Comparison of ENCODE assay signal across 21 mouse cellular contexts in genomic region chr13:39835302-39835701, GRCm38 (mm10).
A peak's percentile ranks its signal among the peaks of the same experiment; 100 is the strongest.
DNase-seq lines count a peak whose midpoint lies in the region; ATAC-seq and TF ChIP-seq lines count a peak whose summit lies in the region.
"Had no signal": no experiment of that assay in that cellular context is flagged by ENCODE, and none has a peak within 500 bp of the region (broad histone marks: within the 10 kb centered on the region; RNA-seq: fewer than 3 reads in every experiment).

No protein-coding gene starts in this region.

- peak; percentile 78 for ATAC-seq in forebrain, embryonic 13.5 days
- no peak for ATAC-seq in forebrain, embryonic 12.5 days (ENCODE audit: low FRiP score)
- no peak for ATAC-seq in midbrain, postnatal 0 days (ENCODE audit: low FRiP score)
- ATAC-seq in midbrain, embryonic 11.5 days (ENCODE audit: low FRiP score) = no peak
- ATAC-seq: activated CD4-positive, CD25-positive, alpha-beta regulatory T cell, adult 4 months; liver, embryonic 12.5 days; Patski had no signal

- peaks cover 17% of the 10 kb centered on the region for H3K4me1 ChIP-seq in forebrain, embryonic 13.5 days
- peaks cover 9% of the 10 kb centered on the region for H3K4me1 ChIP-seq in forebrain, embryonic 12.5 days
- H3K4me1 ChIP-seq in kidney, adult 2 months (ENCODE audit: control insufficient read depth, insufficient read depth, low read length) = no peaks in the 10 kb centered on the region
- H3K4me1 ChIP-seq in midbrain, postnatal 0 days (ENCODE audit: insufficient read depth, low read length) = no peaks in the 10 kb centered on the region
- no peaks in the 10 kb centered on the region for H3K4me1 ChIP-seq in midbrain, embryonic 11.5 days (ENCODE audit: control insufficient read depth, insufficient read depth, low read length)
- H3K4me1 ChIP-seq: heart, embryonic 15.5 days; liver, embryonic 12.5 days had no signal

- H3K36me3 ChIP-seq in forebrain, embryonic 13.5 days (ENCODE audit: poor library complexity, severe bottlenecking) = no peaks in the 10 kb centered on the region
- no peaks in the 10 kb centered on the region for H3K36me3 ChIP-seq in forebrain, embryonic 12.5 days (replicated peaks)
- no peaks in the 10 kb centered on the region for H3K36me3 ChIP-seq in kidney, adult 2 months (ENCODE audit: control insufficient read depth, insufficient read depth, low read length)
- no peaks in the 10 kb centered on the region for H3K36me3 ChIP-seq in midbrain, postnatal 0 days (ENCODE audit: insufficient read depth, low read length)
- H3K36me3 ChIP-seq in midbrain, embryonic 11.5 days (ENCODE audit: control insufficient read depth, insufficient read depth, low read length) = no peaks in the 10 kb centered on the region
- H3K36me3 ChIP-seq: embryonic facial prominence, embryonic 13.5 days; heart, embryonic 15.5 days; liver, embryonic 12.5 days; midbrain, embryonic 12.5 days had no signal

- H3K4me3 ChIP-seq in forebrain, embryonic 13.5 days = no peak overlapping the region
- no peak overlapping the region for H3K4me3 ChIP-seq in forebrain, embryonic 12.5 days (replicated peaks)
- no peak overlapping the region for H3K4me3 ChIP-seq in kidney, adult 2 months (ENCODE audit: insufficient read depth, low read depth, low read length)
- H3K4me3 ChIP-seq in midbrain, postnatal 0 days (ENCODE audit: low read depth, low read length) = no peak overlapping the region
- H3K4me3 ChIP-seq in midbrain, embryonic 11.5 days (ENCODE audit: low read depth, low read length) = no peak overlapping the region
- H3K4me3 ChIP-seq: embryonic facial prominence, embryonic 13.5 days; heart, embryonic 15.5 days; liver, embryonic 12.5 days; midbrain, embryonic 12.5 days had no signal

- no peak for TF ChIP-seq POLR2A in kidney, adult 2 months (IDR thresholded peaks at IDR 0.05; ENCODE audit: low read depth, low read length)

- H3K9ac ChIP-seq in forebrain, embryonic 13.5 days = no peak overlapping the region
- H3K9ac ChIP-seq in forebrain, embryonic 12.5 days = no peak overlapping the region
- no peak overlapping the region for H3K9ac ChIP-seq in midbrain, postnatal 0 days (replicated peaks; ENCODE audit: low read length, poor library complexity, severe bottlenecking)
- no peak overlapping the region for H3K9ac ChIP-seq in midbrain, embryonic 11.5 days (ENCODE audit: low read length)
- H3K9ac ChIP-seq: embryonic facial prominence, embryonic 13.5 days; heart, embryonic 15.5 days; liver, embryonic 12.5 days; lung, embryonic 14.5 days; midbrain, embryonic 12.5 days had no signal

- 0 out of 2 replicates have a peak, but pooled peaks cover 4% of the 10 kb centered on the region for H3K27me3 ChIP-seq in forebrain, embryonic 13.5 days
- H3K27me3 ChIP-seq in forebrain, embryonic 12.5 days = peaks cover 5% of the 10 kb centered on the region
- H3K27me3 ChIP-seq in kidney, adult 2 months (replicated peaks; ENCODE audit: control insufficient read depth, insufficient read depth, low read length) = no peaks in the 10 kb centered on the region
- no peaks in the 10 kb centered on the region for H3K27me3 ChIP-seq in midbrain, postnatal 0 days (ENCODE audit: insufficient read depth, low read length)
- H3K27me3 ChIP-seq in midbrain, embryonic 11.5 days (ENCODE audit: control insufficient read depth, insufficient read depth, low read length) = no peaks in the 10 kb centered on the region
- H3K27me3 ChIP-seq: heart, embryonic 15.5 days; liver, embryonic 12.5 days; midbrain, embryonic 12.5 days had no signal

- H3K9me3 ChIP-seq in forebrain, embryonic 13.5 days (replicated peaks) = no peaks in the 10 kb centered on the region
- no peaks in the 10 kb centered on the region for H3K9me3 ChIP-seq in forebrain, embryonic 12.5 days
- H3K9me3 ChIP-seq in midbrain, postnatal 0 days (ENCODE audit: low read length) = no peaks in the 10 kb centered on the region
- H3K9me3 ChIP-seq in midbrain, embryonic 11.5 days (ENCODE audit: control insufficient read depth, low read length) = no peaks in the 10 kb centered on the region
- H3K9me3 ChIP-seq: embryonic facial prominence, embryonic 13.5 days; heart, embryonic 15.5 days; liver, embryonic 12.5 days; midbrain, embryonic 12.5 days had no signal

- peak overlapping the region; percentile 43; the same call in 1 of the 2 replicates for H3K4me2 ChIP-seq in forebrain, embryonic 13.5 days
- no peak overlapping the region for H3K4me2 ChIP-seq in forebrain, embryonic 12.5 days
- H3K4me2 ChIP-seq in midbrain, postnatal 0 days (ENCODE audit: low read depth, low read length, poor library complexity, severe bottlenecking) = no peak overlapping the region; the same call in 1 of the 2 replicates
- H3K4me2 ChIP-seq in midbrain, embryonic 11.5 days = no peak overlapping the region
- H3K4me2 ChIP-seq: embryonic facial prominence, embryonic 13.5 days; heart, embryonic 15.5 days; liver, embryonic 12.5 days; lung, embryonic 14.5 days; midbrain, embryonic 12.5 days had no signal

- peak overlapping the region; percentile 31; the same call in 1 of the 2 replicates for H3K27ac ChIP-seq in forebrain, embryonic 13.5 days
- H3K27ac ChIP-seq in forebrain, embryonic 12.5 days = no peak overlapping the region
- H3K27ac ChIP-seq in kidney, adult 2 months (ENCODE audit: insufficient read depth, low read depth, low read length) = no peak overlapping the region
- no peak overlapping the region for H3K27ac ChIP-seq in midbrain, postnatal 0 days (ENCODE audit: low read depth, low read length)
- H3K27ac ChIP-seq in midbrain, embryonic 11.5 days (ENCODE audit: low read depth, low read length) = no peak overlapping the region
- H3K27ac ChIP-seq: embryonic facial prominence, embryonic 13.5 days; heart, embryonic 15.5 days; liver, embryonic 12.5 days; midbrain, embryonic 12.5 days had no signal

- peak; percentile 18 for DNase-seq in kidney, adult 2 months
- DNase-seq in kidney, adult 8-10 months = no peak
- DNase-seq in midbrain, postnatal 0 days (ENCODE audit: low spot score) = peak; percentile 19
- no peak for DNase-seq in midbrain, embryonic 11.5 days (ENCODE audit: low spot score, missing footprints)
- no peak for DNase-seq in thymus, postnatal 25 days
- DNase-seq: adrenal gland, postnatal 36 days; heart, adult 18-20 months; kidney, adult 11 months; layer of hippocampus, postnatal 36 days; lung, postnatal 4 days; spleen, adult 18-20 months; thymus, adult 18-20 months had no signal

- WGBS in forebrain, embryonic 13.5 days = 8% methylated on average over 5 of the region's 5 CpGs
- 19% methylated on average over 5 of the region's 5 CpGs for WGBS in forebrain, embryonic 12.5 days
- 51% methylated on average over 5 of the region's 5 CpGs for WGBS in kidney, adult 2 months
- WGBS in midbrain, postnatal 0 days = 31% methylated on average over 5 of the region's 5 CpGs
- 35% methylated on average over 5 of the region's 5 CpGs for WGBS in midbrain, embryonic 11.5 days

- no peak for TF ChIP-seq CTCF in kidney, adult 2 months (conservative IDR thresholded peaks at IDR 0.05; ENCODE audit: insufficient read depth, insufficient read length, low read depth, low read length)
- TF ChIP-seq CTCF in midbrain, postnatal 0 days (IDR thresholded peaks at IDR 0.05) = no peak

Comparison
In these comparisons a context has a peak if more than half of its experiments do, and no peak if none do; other contexts are left out.
1. DNase-seq: peak in kidney, adult 2 months (single experiment) and midbrain, postnatal 0 days (single experiment); none in kidney, adult 8-10 months (0 of 2), midbrain, embryonic 11.5 days (single experiment) and thymus, postnatal 25 days (single experiment).